Mouse (Mus musculus) heart, postnatal 0 days (tissue): ENCODE results near the gene Dnal1. TPM values are rescaled to one million over a fixed set of nuclear protein-coding genes. Genes with fewer than 3 reads are reported as not detected.
A peak's percentile ranks its signal among the peaks of the same experiment; 100 is the strongest.

Experiments used
- ATAC-seq: fragments of 200-750 bp; cut with Nextera tagmentation; 2 replicates; pipeline ENCODE4 v1.8.0; 2017; ENCODE audit warnings: low read depth, moderate number of reproducible peaks, moderate library complexity; ENCODE audit not compliant: insufficient read depth
- DNase-seq: peaks from one replicate; pipeline ENCODE4 v3.0.0-alpha.2; 2016; ENCODE audit warnings: low spot score
- H3K27ac ChIP-seq: fragments of 300-500 bp; sonication (generic); 2 replicates; pipeline ENCODE4 v1.5.1; 2014; ENCODE audit warnings: low read depth, mild to moderate bottlenecking
- H3K27me3 ChIP-seq: fragments of 300-500 bp; sonication (generic); 2 replicates; pipeline ENCODE4 v1.6.1; 2014; ENCODE audit warnings: low read length, mixed read lengths; ENCODE audit not compliant: control insufficient read depth, insufficient read depth
- H3K36me3 ChIP-seq: fragments of 300-500 bp; sonication (generic); replicated peaks from 2 replicates; pipeline ENCODE4 v1.6.1; 2014; ENCODE audit warnings: low read length, mixed read lengths; ENCODE audit not compliant: control insufficient read depth, insufficient read depth
- H3K4me1 ChIP-seq: fragments of 300-500 bp; sonication (generic); 2 replicates; pipeline ENCODE4 v1.6.1; 2014; ENCODE audit warnings: antibody characterized with exemption; ENCODE audit not compliant: control insufficient read depth, insufficient read depth
- H3K4me2 ChIP-seq: fragments of 300-500 bp; sonication (generic); 2 replicates; pipeline ENCODE4 v1.6.1; 2014; ENCODE audit warnings: low read depth, mild to moderate bottlenecking, low read length, moderate library complexity
- H3K4me3 ChIP-seq: fragments of 300-500 bp; sonication (generic); 2 replicates; pipeline ENCODE4 v1.5.1; 2014; ENCODE audit warnings: low read depth, low read length
- H3K9ac ChIP-seq: fragments of 300-500 bp; sonication (generic); replicated peaks from 2 replicates; pipeline ENCODE4 v1.6.1; 2014; ENCODE audit warnings: low read depth, low read length, mixed read lengths
- H3K9me3 ChIP-seq: fragments of 300-500 bp; sonication (generic); replicated peaks from 2 replicates; pipeline ENCODE4 v1.6.1; 2016; ENCODE audit warnings: low read length; ENCODE audit not compliant: control insufficient read depth
- CTCF ChIP-seq: IDR thresholded peaks from 2 replicates; pipeline ENCODE4 v1.5.1; 2016; ENCODE audit warnings: antibody characterized with exemption, control low read depth, low read depth
- EP300 ChIP-seq: IDR thresholded peaks from 2 replicates; pipeline ENCODE4 v1.6.1; 2016; ENCODE audit warnings: antibody characterized with exemption, low read depth
- WGBS: fragments of 180-500 bp; shearing (Covaris S2); extraction: QIAGEN DNeasy Blood & Tissue Kit; methylation state at CpG from one replicate; pipeline ENCODE4 v1.1.7; 2014; 5-methylcytosine and 5-hydroxymethylcytosine counted together
- polyA plus RNA-seq: library from polyadenylated mRNA; unstranded; fragments of >200 nt; fragmentation: Nextera tagmentation; extraction: Ambion mirVana; gene quantifications from 2 replicates; pipeline ENCODE4 v1.2.1, GENCODE M21; 2015
- total RNA-seq: library from RNA; depleted of rRNA; stranded (reverse); fragments of >200 nt; gene quantifications from 2 replicates; pipeline ENCODE4 v1.2.3, GENCODE M21; 2014; ENCODE audit warnings: low replicate concordance

Dnal1 gene
- total and polyA plus RNA-seq, 2 experiments from 2014 or later, result 2.3 to 2.6 TPM

GRCm38 (mm10) chr12:84181999-84182398, 67.8 kb downstream of the Dnal1 start:
- no peak overlapping the region for H3K4me3 ChIP-seq
- DNase-seq (no peak), ATAC-seq (no peak)
- TF ChIP-seq CTCF, result no peak
- H3K9me3 ChIP-seq, result no peaks in the 10 kb centered on the region
- no peak overlapping the region for H3K9ac ChIP-seq
- no peaks in the 10 kb centered on the region for H3K36me3 ChIP-seq
- H3K4me2 ChIP-seq, result no peak overlapping the region
- H3K4me1 ChIP-seq, result peaks cover 71% of the 10 kb centered on the region
- 75% methylated on average over 6 of the region's 6 CpGs for WGBS
- no peaks in the 10 kb centered on the region for H3K27me3 ChIP-seq
- H3K27ac ChIP-seq, result no peak overlapping the region

GRCm38 (mm10) chr12:84184979-84185378, 70.8 kb downstream of the Dnal1 start:
- no peak for ATAC-seq
- Histone ChIP-seq H3K4me1 (peaks cover 68% of the 10 kb centered on the region), H3K27me3 (no peaks in the 10 kb centered on the region), H3K4me3 (no peak overlapping the region), H3K36me3 (no peaks in the 10 kb centered on the region), H3K9ac (no peak overlapping the region), H3K9me3 (no peaks in the 10 kb centered on the region), H3K4me2 (no peak overlapping the region), H3K27ac (no peak overlapping the region)
- WGBS, result 70% methylated on average over 5 of the region's 5 CpGs
- no peak for DNase-seq
- no peak for TF ChIP-seq EP300
- no peak for TF ChIP-seq CTCF

GRCm38 (mm10) chr12:84185547-84185946, 71.4 kb downstream of the Dnal1 start:
- Histone ChIP-seq H3K9me3 (no peaks in the 10 kb centered on the region), H3K9ac (no peak overlapping the region), H3K27ac (no peak overlapping the region), H3K36me3 (no peaks in the 10 kb centered on the region), H3K4me2 (no peak overlapping the region), H3K27me3 (no peaks in the 10 kb centered on the region), H3K4me3 (no peak overlapping the region), H3K4me1 (peaks cover 68% of the 10 kb centered on the region)
- 49% methylated on average over 6 of the region's 6 CpGs for WGBS
- TF ChIP-seq CTCF, result no peak
- no peak for TF ChIP-seq EP300
- ATAC-seq, result no peak
- no peak for DNase-seq

- Histone ChIP-seq H3K9me3 (no peaks in the 10 kb centered on the region), H3K27ac (peak overlapping the region; percentile 59; the same call in 1 of the 2 replicates), H3K4me1 (peaks cover 64% of the 10 kb centered on the region), H3K4me2 (no peak overlapping the region), H3K27me3 (no peaks in the 10 kb centered on the region), H3K36me3 (no peaks in the 10 kb centered on the region), H3K4me3 (no peak overlapping the region), H3K9ac (no peak overlapping the region)
- no peak for TF ChIP-seq EP300
- TF ChIP-seq CTCF, result no peak
- ATAC-seq (no peak), DNase-seq (no peak)
- whole genome bisulfite sequencing, result 70% methylated on average over 3 of the region's 3 CpGs
These were observed 72.4 kb downstream of the Dnal1 start for GRCm38 (mm10) chr12:84186536-84186935.

- Histone ChIP-seq H3K27ac (peak overlapping the region; percentile 59; the same call in 1 of the 2 replicates), H3K36me3 (no peaks in the 10 kb centered on the region), H3K4me2 (0 out of 2 replicates have a peak overlapping the region, but pooled peaks have one; percentile 0), H3K9me3 (no peaks in the 10 kb centered on the region), H3K4me1 (peaks cover 64% of the 10 kb centered on the region), H3K4me3 (no peak overlapping the region), H3K27me3 (no peaks in the 10 kb centered on the region), H3K9ac (no peak overlapping the region)
- ATAC-seq (0 out of 2 replicates have a peak, but pooled peaks have one; percentile 28), DNase-seq (peak; percentile 33)
- WGBS, result 29% methylated on average over 5 of the region's 5 CpGs
- TF ChIP-seq EP300, result no peak
- TF ChIP-seq CTCF, result no peak
These were observed 72.8 kb downstream of the Dnal1 start for GRCm38 (mm10) chr12:84186950-84187349.
